Mouse (Mus musculus) stomach, embryonic 15.5 days (tissue): ENCODE measurements around the gene Doc2b. TPM values are rescaled to one million over a fixed set of nuclear protein-coding genes. Genes with fewer than 3 reads are reported as not detected.

Experiments
- ATAC-seq: fragments of 200-750 bp; cut with Nextera tagmentation; 2 replicates; pipeline ENCODE4 v1.8.0; 2017; ENCODE audit warnings: low read depth, moderate number of reproducible peaks, moderate TSS enrichment; ENCODE audit not compliant: insufficient read depth, low FRiP score
- H3K27ac ChIP-seq: fragments of 300-500 bp; sonication (generic); 2 replicates; pipeline ENCODE4 v1.5.1; 2015; ENCODE audit warnings: mild to moderate bottlenecking, inconsistent platforms
- H3K27me3 ChIP-seq: fragments of 300-500 bp; sonication (generic); replicated peaks from 2 replicates; pipeline ENCODE4 v1.6.1; 2015; ENCODE audit warnings: inconsistent platforms
- H3K36me3 ChIP-seq: fragments of 300-500 bp; sonication (generic); 2 replicates; pipeline ENCODE4 v1.6.1; 2015; ENCODE audit warnings: inconsistent platforms
- H3K4me1 ChIP-seq: fragments of 300-500 bp; sonication (generic); 2 replicates; pipeline ENCODE4 v1.6.1; 2015; ENCODE audit warnings: inconsistent platforms
- H3K4me2 ChIP-seq: fragments of 300-500 bp; sonication (generic); 2 replicates; pipeline ENCODE4 v1.6.1; 2015; ENCODE audit warnings: mild to moderate bottlenecking, inconsistent platforms
- H3K4me3 ChIP-seq: fragments of 300-500 bp; sonication (generic); replicated peaks from 2 replicates; pipeline ENCODE4 v1.5.1; 2015; ENCODE audit warnings: inconsistent platforms
- H3K9ac ChIP-seq: fragments of 300-500 bp; sonication (generic); 2 replicates; pipeline ENCODE4 v1.6.1; 2015; ENCODE audit warnings: inconsistent platforms
- H3K9me3 ChIP-seq: fragments of 300-500 bp; sonication (generic); 2 replicates; pipeline ENCODE4 v1.6.1; 2016; ENCODE audit warnings: inconsistent platforms
- WGBS: fragments of 180-500 bp; shearing (Covaris S2); methylation state at CpG from one replicate; pipeline ENCODE4 v1.1.7; 2015; 5-methylcytosine and 5-hydroxymethylcytosine counted together
- polyA plus RNA-seq: library from polyadenylated mRNA; unstranded; fragments of >200 nt; fragmentation: Nextera tagmentation; extraction: Ambion mirVana; gene quantifications from 2 replicates; pipeline ENCODE4 v1.2.1, GENCODE M21; 2015

Doc2b gene
- polyA plus RNA-seq, 1 experiment from 2014 or later: 1.4 TPM

DNA sequence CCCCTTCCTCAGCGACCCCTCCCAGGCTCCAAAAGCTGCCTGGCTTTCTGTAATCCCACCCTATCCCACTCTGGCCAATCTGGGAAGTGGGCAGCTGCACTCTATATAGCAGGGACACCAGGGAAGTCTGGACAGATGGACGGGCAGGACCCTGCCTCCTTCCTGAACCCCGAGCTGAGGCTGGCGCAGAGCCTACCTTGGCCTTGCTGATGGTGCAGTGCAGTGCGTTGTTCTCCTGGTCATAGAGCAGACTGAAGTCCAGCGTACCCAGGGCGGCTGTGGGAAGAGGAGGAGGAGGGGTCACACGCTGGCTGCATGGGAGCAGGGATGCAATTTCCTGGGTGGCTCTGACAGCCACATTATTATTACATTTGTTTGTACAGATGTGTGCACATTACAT is 10.0 kb downstream of the Doc2b start:
- no peaks in the 10 kb centered on the region for H3K36me3 ChIP-seq
- H3K9ac ChIP-seq: no peak overlapping the region
- H3K27ac ChIP-seq: no peak overlapping the region
- 66% methylated on average over 8 of the region's 8 CpGs for WGBS
- no peaks in the 10 kb centered on the region for H3K27me3 ChIP-seq
- no peak overlapping the region for H3K4me3 ChIP-seq
- no peaks in the 10 kb centered on the region for H3K9me3 ChIP-seq
- H3K4me1 ChIP-seq: no peaks in the 10 kb centered on the region
- no peak overlapping the region for H3K4me2 ChIP-seq
- no peak for ATAC-seq

DNA sequence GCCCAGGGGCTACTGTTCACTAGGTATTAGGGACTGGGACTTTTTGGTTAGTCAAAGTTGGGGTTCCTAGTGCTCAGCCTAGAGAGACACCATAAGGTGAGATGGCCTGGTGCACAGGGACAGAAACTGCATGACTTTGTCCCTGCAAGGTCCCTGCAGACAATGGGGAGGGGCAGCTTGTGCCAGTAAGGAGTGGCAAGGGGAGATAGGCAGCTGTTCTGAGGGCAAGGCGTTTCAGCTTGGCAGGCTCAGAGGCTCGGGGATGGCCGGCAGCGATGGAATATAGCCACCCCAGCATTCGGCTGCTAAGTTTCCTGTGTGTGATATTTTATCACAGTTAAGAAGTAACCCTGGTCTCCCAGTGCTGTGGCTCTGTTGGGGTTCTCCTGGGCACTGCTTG is 12.1 kb downstream of the Doc2b start:
- H3K4me2 ChIP-seq: no peak overlapping the region
- no peaks in the 10 kb centered on the region for H3K36me3 ChIP-seq
- no peak overlapping the region for H3K9ac ChIP-seq
- no peak overlapping the region for H3K27ac ChIP-seq
- no peaks in the 10 kb centered on the region for H3K27me3 ChIP-seq
- no peaks in the 10 kb centered on the region for H3K9me3 ChIP-seq
- ATAC-seq: no peak
- WGBS: 80% methylated on average over 5 of the region's 5 CpGs
- H3K4me1 ChIP-seq: no peaks in the 10 kb centered on the region
- H3K4me3 ChIP-seq: no peak overlapping the region

DNA sequence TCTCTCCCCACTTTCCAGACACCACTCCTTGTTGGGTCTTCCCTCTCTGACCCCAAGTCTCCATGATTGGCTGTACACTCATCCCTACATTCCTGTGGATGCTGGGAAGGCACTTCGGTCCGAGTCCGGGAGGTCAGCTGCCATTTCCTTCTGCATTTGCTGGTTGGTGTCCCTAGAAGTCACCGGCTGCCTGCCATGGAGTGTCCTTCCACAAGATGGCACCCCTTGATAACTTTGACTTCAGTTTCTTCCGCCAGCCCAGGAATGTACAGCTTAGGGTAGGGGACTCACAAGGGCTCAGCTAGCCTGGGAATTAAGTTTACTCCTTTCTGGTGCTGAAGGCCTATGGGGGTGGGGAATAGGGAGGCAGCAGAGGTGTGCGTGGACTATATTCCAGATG is 13.9 kb downstream of the Doc2b start:
- no peaks in the 10 kb centered on the region for H3K36me3 ChIP-seq
- H3K4me3 ChIP-seq: no peak overlapping the region
- H3K27ac ChIP-seq: no peak overlapping the region
- no peak overlapping the region for H3K4me2 ChIP-seq
- no peaks in the 10 kb centered on the region for H3K4me1 ChIP-seq
- WGBS: 27% methylated on average over 6 of the region's 6 CpGs
- no peaks in the 10 kb centered on the region for H3K27me3 ChIP-seq
- ATAC-seq: peak; percentile 52; the same call in 1 of the 2 replicates
- no peaks in the 10 kb centered on the region for H3K9me3 ChIP-seq
- no peak overlapping the region for H3K9ac ChIP-seq

DNA sequence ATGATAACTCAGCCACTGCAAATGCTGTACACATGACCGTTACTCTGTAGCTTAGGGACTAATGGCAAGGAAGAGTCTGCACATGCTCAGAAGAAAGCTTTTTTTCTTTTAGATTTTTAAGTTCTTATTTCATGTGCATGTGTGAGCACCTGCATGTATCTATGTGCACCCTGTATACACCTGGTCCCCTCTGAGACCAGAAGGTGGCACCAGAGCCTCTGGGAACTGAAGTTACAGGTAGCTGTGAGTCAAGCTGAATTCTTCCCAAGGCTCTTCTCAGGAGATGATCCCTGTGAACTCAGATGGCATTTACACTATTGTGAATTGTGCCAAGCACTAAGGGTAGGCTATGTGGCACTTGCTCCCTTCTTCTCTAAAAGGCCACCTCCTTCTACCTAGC is 19.9 kb downstream of the Doc2b start:
- no peaks in the 10 kb centered on the region for H3K36me3 ChIP-seq
- 87% methylated on average over 1 of the region's 1 CpGs for WGBS
- no peak overlapping the region for H3K4me2 ChIP-seq
- no peak overlapping the region for H3K27ac ChIP-seq
- H3K27me3 ChIP-seq: no peaks in the 10 kb centered on the region
- no peak for ATAC-seq
- H3K9ac ChIP-seq: no peak overlapping the region
- H3K4me3 ChIP-seq: no peak overlapping the region
- no peaks in the 10 kb centered on the region for H3K4me1 ChIP-seq
- no peaks in the 10 kb centered on the region for H3K9me3 ChIP-seq

DNA sequence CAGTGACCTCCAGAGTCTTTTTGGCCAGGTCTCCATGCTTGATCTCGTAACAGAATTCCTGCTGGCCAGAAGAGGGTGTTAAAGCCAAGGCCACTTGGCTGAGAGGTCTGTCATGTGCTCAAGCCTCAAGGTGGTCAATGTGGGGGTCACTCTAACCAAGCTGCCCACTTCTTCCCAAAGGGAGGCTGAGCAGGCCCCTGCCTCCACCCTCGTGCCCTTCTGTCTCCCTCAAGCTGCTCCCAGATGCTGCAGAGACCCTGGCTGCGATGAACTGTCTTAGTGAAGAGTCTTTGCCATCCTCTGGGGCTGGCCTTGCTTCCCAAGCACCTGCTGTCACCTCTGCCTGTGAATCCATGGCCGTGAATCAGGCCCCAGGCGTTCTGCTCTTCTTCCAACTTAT is 23.3 kb downstream of the Doc2b start:
- H3K36me3 ChIP-seq: no peaks in the 10 kb centered on the region
- 78% methylated on average over 5 of the region's 5 CpGs for WGBS
- H3K9me3 ChIP-seq: no peaks in the 10 kb centered on the region
- H3K27me3 ChIP-seq: no peaks in the 10 kb centered on the region
- H3K27ac ChIP-seq: no peak overlapping the region
- peaks cover 3% of the 10 kb centered on the region; the same call in 1 of the 2 replicates for H3K4me1 ChIP-seq
- H3K9ac ChIP-seq: no peak overlapping the region
- H3K4me2 ChIP-seq: no peak overlapping the region
- no peak overlapping the region for H3K4me3 ChIP-seq
- ATAC-seq: no peak

DNA sequence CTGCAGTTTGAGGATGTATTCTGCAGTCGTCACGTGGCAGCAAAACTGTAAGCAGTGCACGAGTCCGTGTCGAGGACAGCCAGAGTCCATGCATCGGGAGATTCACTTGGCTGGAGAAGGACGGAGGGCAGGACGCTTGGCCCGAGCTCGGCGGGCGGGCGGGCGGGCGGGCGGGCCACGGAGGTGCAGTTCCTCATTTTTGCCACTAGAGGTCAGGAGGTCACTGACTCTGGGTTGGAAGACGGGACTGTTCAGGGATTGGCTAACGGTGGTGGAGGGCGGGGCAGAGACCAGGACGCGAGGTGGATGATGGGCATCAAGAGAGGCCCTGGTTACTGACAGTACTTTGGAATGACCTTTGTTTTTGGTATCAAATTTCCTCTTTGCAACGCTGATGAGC is 26.6 kb downstream of the Doc2b start:
- under 1% methylated on average over 23 of the region's 23 CpGs for WGBS
- Histone ChIP-seq H3K4me2 (peak overlapping the region; percentile 45), H3K27me3 (no peaks in the 10 kb centered on the region), H3K9me3 (no peaks in the 10 kb centered on the region), H3K27ac (0 out of 2 replicates have a peak overlapping the region, but pooled peaks have one; percentile 48), H3K4me3 (0 out of 2 replicates have a peak overlapping the region, but pooled peaks have one; percentile 11), H3K36me3 (peaks cover 17% of the 10 kb centered on the region), H3K4me1 (peaks cover 3% of the 10 kb centered on the region; the same call in 1 of the 2 replicates), H3K9ac (no peak overlapping the region)
- peak; percentile 89 for ATAC-seq

- H3K4me3 ChIP-seq: no peak overlapping the region
- peak overlapping the region; percentile 45; the same call in 1 of the 2 replicates for H3K4me2 ChIP-seq
- H3K36me3 ChIP-seq: peaks cover 17% of the 10 kb centered on the region
- WGBS: 48% methylated on average over 6 of the region's 6 CpGs
- H3K9ac ChIP-seq: no peak overlapping the region
- H3K9me3 ChIP-seq: no peaks in the 10 kb centered on the region
- H3K4me1 ChIP-seq: peaks cover 3% of the 10 kb centered on the region; the same call in 1 of the 2 replicates
- H3K27ac ChIP-seq: peak overlapping the region; percentile 48; the same call in 1 of the 2 replicates
- no peaks in the 10 kb centered on the region for H3K27me3 ChIP-seq
- ATAC-seq: no peak
These were observed 27.5 kb downstream of the Doc2b start for GRCm38 (mm10) chr11:75768091-75768989.

- H3K27ac ChIP-seq: no peak overlapping the region
- H3K4me3 ChIP-seq: no peak overlapping the region
- H3K4me1 ChIP-seq: peaks cover 3% of the 10 kb centered on the region; the same call in 1 of the 2 replicates
- WGBS: 61% methylated on average over 2 of the region's 2 CpGs
- peaks cover 24% of the 10 kb centered on the region for H3K36me3 ChIP-seq
- no peak for ATAC-seq
- H3K27me3 ChIP-seq: no peaks in the 10 kb centered on the region
- H3K9ac ChIP-seq: no peak overlapping the region
- H3K9me3 ChIP-seq: no peaks in the 10 kb centered on the region
- H3K4me2 ChIP-seq: no peak overlapping the region
These were observed 28.8 kb downstream of the Doc2b start for GRCm38 (mm10) chr11:75767014-75767413.

DNA sequence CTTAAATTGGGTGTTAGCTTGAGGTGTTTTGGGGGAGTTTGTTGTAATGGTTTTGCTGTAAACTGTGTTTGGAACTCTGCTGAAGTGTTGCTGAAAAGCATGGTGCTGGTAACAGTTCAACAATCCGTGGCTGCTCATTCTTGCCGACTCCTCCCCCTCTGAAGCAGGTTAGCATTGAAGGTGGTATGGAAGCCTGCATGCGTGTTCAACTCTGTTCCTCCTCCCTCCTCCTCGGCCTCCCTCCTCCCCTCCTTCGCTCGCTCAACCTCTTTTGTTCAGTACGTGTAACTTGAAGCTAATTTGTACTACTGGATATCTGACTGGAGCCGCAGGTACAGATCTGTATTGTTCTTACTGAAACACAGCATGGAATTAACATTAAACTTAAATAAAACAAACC is 30.7 kb downstream of the Doc2b start:
- Histone ChIP-seq H3K4me2 (no peak overlapping the region), H3K4me3 (no peak overlapping the region), H3K9ac (no peak overlapping the region), H3K36me3 (peaks cover 24% of the 10 kb centered on the region), H3K27ac (no peak overlapping the region), H3K27me3 (no peaks in the 10 kb centered on the region), H3K9me3 (no peaks in the 10 kb centered on the region), H3K4me1 (peaks cover 3% of the 10 kb centered on the region; the same call in 1 of the 2 replicates)
- 78% methylated on average over 8 of the region's 8 CpGs for WGBS
- ATAC-seq: no peak

DNA sequence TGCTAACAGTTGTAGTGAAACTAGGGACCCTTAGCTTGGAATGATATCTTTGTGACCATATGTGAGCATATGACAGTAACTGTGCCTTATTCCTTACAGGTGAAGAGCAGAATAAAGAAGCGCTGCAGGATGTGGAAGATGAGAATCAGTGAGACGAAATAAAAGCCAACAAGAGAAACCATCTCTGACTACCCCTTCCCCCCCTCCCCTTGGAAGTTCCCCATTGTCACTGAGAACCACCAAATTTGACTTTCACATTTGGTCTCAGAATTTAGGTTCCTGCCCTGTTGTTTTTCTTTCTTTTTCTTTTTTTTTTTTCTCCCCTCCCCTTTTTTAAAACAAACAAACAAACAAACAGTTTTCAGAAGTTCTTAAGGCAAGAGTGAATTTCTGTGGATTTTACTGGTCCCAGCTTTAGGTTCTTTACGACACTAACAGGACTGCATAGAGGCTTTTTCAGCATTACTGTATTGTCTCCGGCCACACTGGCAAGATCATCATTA is 31.3 kb downstream of the Doc2b start:
- Histone ChIP-seq H3K4me2 (no peak overlapping the region), H3K27me3 (no peaks in the 10 kb centered on the region), H3K36me3 (peaks cover 24% of the 10 kb centered on the region), H3K9me3 (no peaks in the 10 kb centered on the region), H3K9ac (no peak overlapping the region), H3K4me3 (no peak overlapping the region), H3K27ac (no peak overlapping the region), H3K4me1 (peaks cover 3% of the 10 kb centered on the region; the same call in 1 of the 2 replicates)
- ATAC-seq: no peak
- WGBS: 83% methylated on average over 4 of the region's 4 CpGs

GRCm38 (mm10) chr11:75762708-75763107 is 33.1 kb downstream of the Doc2b start:
- no peak for ATAC-seq
- 66% methylated on average over 2 of the region's 2 CpGs for WGBS

GRCm38 (mm10) chr11:75760785-75761184 is 35.1 kb downstream of the Doc2b start:
- Histone ChIP-seq H3K9me3 (no peaks in the 10 kb centered on the region), H3K36me3 (peaks cover 31% of the 10 kb centered on the region), H3K9ac (no peak overlapping the region), H3K4me1 (no peaks in the 10 kb centered on the region), H3K27me3 (no peaks in the 10 kb centered on the region), H3K27ac (no peak overlapping the region), H3K4me3 (no peak overlapping the region), H3K4me2 (no peak overlapping the region)
- WGBS: 87% methylated on average over 5 of the region's 5 CpGs
- no peak for ATAC-seq

More at GRCm38 (mm10) chr11:75762708-75763107, 33.1 kb downstream of the Doc2b start:
- peaks cover 29% of the 10 kb centered on the region for H3K36me3 ChIP-seq
- H3K4me2 ChIP-seq: no peak overlapping the region
- H3K4me1 ChIP-seq: no peaks in the 10 kb centered on the region
- no peak overlapping the region for H3K9ac ChIP-seq
- no peak overlapping the region for H3K4me3 ChIP-seq
- H3K9me3 ChIP-seq: no peaks in the 10 kb centered on the region
- no peak overlapping the region for H3K27ac ChIP-seq
- H3K27me3 ChIP-seq: no peaks in the 10 kb centered on the region
